Mouse (Mus musculus) heart, embryonic 12.5 days (tissue): ENCODE results near the gene Uspl1. TPM values are rescaled to one million over a fixed set of nuclear protein-coding genes. Genes with fewer than 3 reads are reported as not detected.
A peak's percentile ranks its signal among the peaks of the same experiment; 100 is the strongest.

Source experiments
- ATAC-seq: fragments of 200-750 bp; cut with Nextera tagmentation; 2 replicates; pipeline ENCODE4 v1.8.0; 2017; ENCODE audit warnings: moderate TSS enrichment, moderate library complexity; ENCODE audit not compliant: insufficient number of reproducible peaks, low FRiP score
- H3K27ac ChIP-seq: fragments of 300-500 bp; sonication (generic); 2 replicates; pipeline ENCODE4 v1.5.1; 2016; ENCODE audit warnings: mild to moderate bottlenecking, moderate library complexity; ENCODE audit not compliant: poor library complexity, severe bottlenecking
- H3K27me3 ChIP-seq: fragments of 300-500 bp; sonication (generic); replicated peaks from 2 replicates; pipeline ENCODE4 v1.6.1; 2016; ENCODE audit warnings: mild to moderate bottlenecking, moderate library complexity
- H3K36me3 ChIP-seq: fragments of 300-500 bp; sonication (generic); 2 replicates; pipeline ENCODE4 v1.6.1; 2016; ENCODE audit warnings: mild to moderate bottlenecking, moderate library complexity
- H3K4me1 ChIP-seq: fragments of 300-500 bp; sonication (generic); replicated peaks from 2 replicates; pipeline ENCODE4 v1.6.1; 2016; ENCODE audit warnings: mild to moderate bottlenecking
- H3K4me2 ChIP-seq: fragments of 300-500 bp; sonication (generic); 2 replicates; pipeline ENCODE4 v1.6.1; 2016; ENCODE audit warnings: mild to moderate bottlenecking, moderate library complexity
- H3K4me3 ChIP-seq: fragments of 300-500 bp; sonication (generic); 2 replicates; pipeline ENCODE4 v1.5.1; 2016; ENCODE audit warnings: mild to moderate bottlenecking
- H3K9ac ChIP-seq: fragments of 300-500 bp; sonication (generic); 2 replicates; pipeline ENCODE4 v1.6.1; 2016; ENCODE audit warnings: mild to moderate bottlenecking, moderate library complexity
- H3K9me3 ChIP-seq: fragments of 300-500 bp; sonication (generic); replicated peaks from 2 replicates; pipeline ENCODE4 v1.6.1; 2016; ENCODE audit warnings: mild to moderate bottlenecking, moderate library complexity
- WGBS: fragments of 180-500 bp; shearing (Covaris S2); methylation state at CpG from one replicate; pipeline ENCODE4 v1.1.7; 2016; 5-methylcytosine and 5-hydroxymethylcytosine counted together
- polyA plus RNA-seq: library from polyadenylated mRNA; unstranded; fragments of >200 nt; fragmentation: Nextera tagmentation; extraction: Ambion mirVana; gene quantifications from 2 replicates; pipeline ENCODE4 v1.2.1, GENCODE M21; 2016

Uspl1 gene
- polyA plus RNA-seq, 1 experiment from 2014 or later: 36.3 TPM

GRCm38 (mm10) chr5:149168816-149169215 lies 15.3 kb upstream of the Uspl1 start:
- no peak for ATAC-seq
- WGBS: 86% methylated on average over 9 of the region's 9 CpGs
- no peaks in the 10 kb centered on the region for H3K36me3 ChIP-seq
- no peak overlapping the region for H3K27ac ChIP-seq
- no peak overlapping the region for H3K4me2 ChIP-seq
- H3K9me3 ChIP-seq: no peaks in the 10 kb centered on the region
- no peaks in the 10 kb centered on the region for H3K27me3 ChIP-seq
- H3K4me1 ChIP-seq: 0 out of 2 replicates have a peak, but pooled peaks cover 8% of the 10 kb centered on the region
- no peak overlapping the region for H3K4me3 ChIP-seq
- no peak overlapping the region for H3K9ac ChIP-seq

GRCm38 (mm10) chr5:149170841-149171588 lies 13.1 kb upstream of the Uspl1 start:
- WGBS: 63% methylated on average over 8 of the region's 8 CpGs
- H3K27me3 ChIP-seq: no peaks in the 10 kb centered on the region
- no peaks in the 10 kb centered on the region for H3K36me3 ChIP-seq
- H3K9me3 ChIP-seq: no peaks in the 10 kb centered on the region
- H3K27ac ChIP-seq: no peak overlapping the region
- H3K4me1 ChIP-seq: no peaks in the 10 kb centered on the region
- H3K4me3 ChIP-seq: no peak overlapping the region
- H3K9ac ChIP-seq: no peak overlapping the region
- H3K4me2 ChIP-seq: no peak overlapping the region
- ATAC-seq: no peak

- no peaks in the 10 kb centered on the region for H3K27me3 ChIP-seq
- H3K4me3 ChIP-seq: no peak overlapping the region
- no peaks in the 10 kb centered on the region for H3K4me1 ChIP-seq
- no peak overlapping the region for H3K9ac ChIP-seq
- no peak overlapping the region for H3K27ac ChIP-seq
- H3K4me2 ChIP-seq: no peak overlapping the region
- WGBS: 50% methylated on average over 10 of the region's 10 CpGs
- H3K9me3 ChIP-seq: no peaks in the 10 kb centered on the region
- ATAC-seq: no peak
- no peaks in the 10 kb centered on the region for H3K36me3 ChIP-seq
These were observed 11.9 kb upstream of the Uspl1 start for GRCm38 (mm10) chr5:149172246-149172645.

GRCm38 (mm10) chr5:149174527-149174926 lies 9.6 kb upstream of the Uspl1 start:
- H3K4me3 ChIP-seq: no peak overlapping the region
- no peak overlapping the region for H3K4me2 ChIP-seq
- no peaks in the 10 kb centered on the region for H3K9me3 ChIP-seq
- no peaks in the 10 kb centered on the region for H3K27me3 ChIP-seq
- no peak for ATAC-seq
- H3K27ac ChIP-seq: no peak overlapping the region
- H3K9ac ChIP-seq: no peak overlapping the region
- WGBS: 78% methylated on average over 7 of the region's 7 CpGs
- H3K4me1 ChIP-seq: no peaks in the 10 kb centered on the region
- H3K36me3 ChIP-seq: no peaks in the 10 kb centered on the region

- Histone ChIP-seq H3K27ac (no peak overlapping the region), H3K9ac (no peak overlapping the region), H3K9me3 (no peaks in the 10 kb centered on the region), H3K4me2 (no peak overlapping the region), H3K27me3 (no peaks in the 10 kb centered on the region), H3K4me3 (no peak overlapping the region), H3K36me3 (peaks cover 3% of the 10 kb centered on the region), H3K4me1 (no peaks in the 10 kb centered on the region)
- 86% methylated on average over 6 of the region's 6 CpGs for WGBS
- ATAC-seq: no peak
These were observed 8.4 kb upstream of the Uspl1 start for GRCm38 (mm10) chr5:149175736-149176135.

GRCm38 (mm10) chr5:149178095-149178494 lies 6.1 kb upstream of the Uspl1 start:
- H3K36me3 ChIP-seq: peaks cover 3% of the 10 kb centered on the region
- no peak for ATAC-seq
- no peaks in the 10 kb centered on the region for H3K27me3 ChIP-seq
- no peak overlapping the region for H3K4me3 ChIP-seq
- 74% methylated on average over 5 of the region's 5 CpGs for WGBS
- no peak overlapping the region for H3K27ac ChIP-seq
- no peaks in the 10 kb centered on the region for H3K9me3 ChIP-seq
- H3K9ac ChIP-seq: no peak overlapping the region
- peaks cover 5% of the 10 kb centered on the region for H3K4me1 ChIP-seq
- no peak overlapping the region for H3K4me2 ChIP-seq

GRCm38 (mm10) chr5:149179826-149180225 lies 4.3 kb upstream of the Uspl1 start:
- Histone ChIP-seq H3K27me3 (no peaks in the 10 kb centered on the region), H3K4me2 (no peak overlapping the region), H3K4me3 (no peak overlapping the region), H3K9me3 (no peaks in the 10 kb centered on the region), H3K36me3 (peaks cover 3% of the 10 kb centered on the region), H3K27ac (no peak overlapping the region), H3K9ac (no peak overlapping the region), H3K4me1 (peaks cover 5% of the 10 kb centered on the region)
- 70% methylated on average over 3 of the region's 3 CpGs for WGBS
- no peak for ATAC-seq

GRCm38 (mm10) chr5:149182186-149182870 lies 1.8 kb upstream of the Uspl1 start:
- H3K9me3 ChIP-seq: no peaks in the 10 kb centered on the region
- H3K27ac ChIP-seq: no peak overlapping the region; the same call in 1 of the 2 replicates
- peaks cover 3% of the 10 kb centered on the region for H3K36me3 ChIP-seq
- no peak for ATAC-seq
- no peaks in the 10 kb centered on the region for H3K27me3 ChIP-seq
- H3K9ac ChIP-seq: no peak overlapping the region
- 82% methylated on average over 5 of the region's 5 CpGs for WGBS
- H3K4me2 ChIP-seq: no peak overlapping the region
- H3K4me1 ChIP-seq: peaks cover 19% of the 10 kb centered on the region
- H3K4me3 ChIP-seq: no peak overlapping the region

GRCm38 (mm10) chr5:149183122-149183521 lies 1.0 kb upstream of the Uspl1 start:
- peaks cover 19% of the 10 kb centered on the region for H3K4me1 ChIP-seq
- WGBS: 43% methylated on average over 1 of the region's 1 CpGs
- H3K27ac ChIP-seq: peak overlapping the region; percentile 98; the same call in 1 of the 2 replicates
- H3K4me2 ChIP-seq: no peak overlapping the region
- no peak for ATAC-seq
- H3K36me3 ChIP-seq: peaks cover 3% of the 10 kb centered on the region
- no peaks in the 10 kb centered on the region for H3K9me3 ChIP-seq
- H3K9ac ChIP-seq: no peak overlapping the region
- H3K4me3 ChIP-seq: peak overlapping the region; percentile 84
- no peaks in the 10 kb centered on the region for H3K27me3 ChIP-seq

- Histone ChIP-seq H3K27me3 (no peaks in the 10 kb centered on the region), H3K4me1 (peaks cover 19% of the 10 kb centered on the region), H3K9me3 (no peaks in the 10 kb centered on the region), H3K36me3 (peaks cover 3% of the 10 kb centered on the region), H3K4me3 (peak overlapping the region; percentile 84), H3K27ac (peak overlapping the region; percentile 98), H3K9ac (peak overlapping the region; percentile 80), H3K4me2 (peak overlapping the region; percentile 71)
- peak; percentile 69 for ATAC-seq
- WGBS: 1% methylated on average over 13 of the region's 13 CpGs
These were observed 438 bp upstream of the Uspl1 start for GRCm38 (mm10) chr5:149183721-149184103.

GRCm38 (mm10) chr5:149184844-149185186 lies 665 bp downstream of the Uspl1 start:
- Histone ChIP-seq H3K9ac (peak overlapping the region; percentile 89), H3K27me3 (no peaks in the 10 kb centered on the region), H3K9me3 (no peaks in the 10 kb centered on the region), H3K4me3 (peak overlapping the region; percentile 84), H3K36me3 (peaks cover 14% of the 10 kb centered on the region), H3K4me1 (peaks cover 29% of the 10 kb centered on the region), H3K4me2 (peak overlapping the region; percentile 78), H3K27ac (peak overlapping the region; percentile 75)
- ATAC-seq: peak; percentile 3
- WGBS: under 1% methylated on average over 20 of the region's 20 CpGs
